Mouse (Mus musculus): Measurements from ENCODE around the gene Wdr90. TPM values are rescaled to one million over a fixed set of nuclear protein-coding genes. Genes with fewer than 3 reads are reported as not detected.

Gene Wdr90
- polyA plus RNA-seq, 1 experiment from 2014 or later: 15.1 TPM

- Histone ChIP-seq H3K9ac (peak overlapping the region; percentile 93), H3K27me3 (replicated peaks) (no peaks in the 10 kb centered on the region), H3K36me3 (peaks cover 22% of the 10 kb centered on the region), H3K9me3 (no peaks in the 10 kb centered on the region), H3K4me2 (peak overlapping the region; percentile 77), H3K27ac (replicated peaks) (peak overlapping the region; percentile 93), H3K4me1 (peaks cover 31% of the 10 kb centered on the region), H3K4me3 (peak overlapping the region; percentile 76)
- WGBS: under 1% methylated on average over 42 of the region's 42 CpGs
- no peak; the same call in 1 of the 2 replicates for ATAC-seq (ENCODE audit: extremely low read depth, insufficient number of reproducible peaks, low FRiP score, low TSS enrichment)
Observed at GRCm38 (mm10) chr17:25867836-25868600, 6.7 kb upstream of the Wdr90 start.

- no peaks in the 10 kb centered on the region for H3K27me3 ChIP-seq (replicated peaks)
- H3K9me3 ChIP-seq: no peaks in the 10 kb centered on the region
- H3K9ac ChIP-seq: peak overlapping the region; percentile 93
- peak overlapping the region; percentile 76 for H3K4me3 ChIP-seq
- H3K4me1 ChIP-seq: peaks cover 31% of the 10 kb centered on the region
- no peak for ATAC-seq (ENCODE audit: extremely low read depth, insufficient number of reproducible peaks, low FRiP score, low TSS enrichment)
- H3K27ac ChIP-seq (replicated peaks): peak overlapping the region; percentile 93
- peak overlapping the region; percentile 77 for H3K4me2 ChIP-seq
- H3K36me3 ChIP-seq: peaks cover 28% of the 10 kb centered on the region
- WGBS: 12% methylated on average over 7 of the region's 7 CpGs
Observed at GRCm38 (mm10) chr17:25867509-25867835, 6.2 kb upstream of the Wdr90 start.

- Histone ChIP-seq H3K9ac (peak overlapping the region; percentile 93; the same call in 1 of the 2 replicates), H3K4me3 (peak overlapping the region; percentile 76), H3K27me3 (replicated peaks) (no peaks in the 10 kb centered on the region), H3K9me3 (no peaks in the 10 kb centered on the region), H3K4me1 (peaks cover 39% of the 10 kb centered on the region), H3K4me2 (peak overlapping the region; percentile 77), H3K27ac (replicated peaks) (no peak overlapping the region), H3K36me3 (peaks cover 28% of the 10 kb centered on the region)
- WGBS: 95% methylated on average over 3 of the region's 3 CpGs
- ATAC-seq (ENCODE audit: extremely low read depth, insufficient number of reproducible peaks, low FRiP score, low TSS enrichment): no peak
Observed at GRCm38 (mm10) chr17:25866172-25866571, 4.9 kb upstream of the Wdr90 start.

- no peak overlapping the region for H3K4me2 ChIP-seq
- ATAC-seq (ENCODE audit: extremely low read depth, insufficient number of reproducible peaks, low FRiP score, low TSS enrichment): no peak
- H3K27ac ChIP-seq (replicated peaks): no peak overlapping the region
- WGBS: 87% methylated on average over 11 of the region's 11 CpGs
- no peaks in the 10 kb centered on the region for H3K27me3 ChIP-seq (replicated peaks)
- H3K4me3 ChIP-seq: no peak overlapping the region
- H3K4me1 ChIP-seq: peaks cover 47% of the 10 kb centered on the region
- no peaks in the 10 kb centered on the region for H3K9me3 ChIP-seq
- H3K9ac ChIP-seq: 0 out of 2 replicates have a peak overlapping the region, but pooled peaks have one; percentile 1
- H3K36me3 ChIP-seq: peaks cover 28% of the 10 kb centered on the region
Observed at GRCm38 (mm10) chr17:25865288-25865687, 4.0 kb upstream of the Wdr90 start.

GRCm38 (mm10) chr17:25864311-25864710 is 3.0 kb upstream of the Wdr90 start:
- Histone ChIP-seq H3K4me1 (peaks cover 47% of the 10 kb centered on the region), H3K9me3 (no peaks in the 10 kb centered on the region), H3K4me2 (no peak overlapping the region), H3K36me3 (peaks cover 28% of the 10 kb centered on the region), H3K9ac (no peak overlapping the region), H3K27me3 (replicated peaks) (no peaks in the 10 kb centered on the region), H3K4me3 (no peak overlapping the region), H3K27ac (replicated peaks) (no peak overlapping the region)
- ATAC-seq (ENCODE audit: extremely low read depth, insufficient number of reproducible peaks, low FRiP score, low TSS enrichment): no peak
- 89% methylated on average over 14 of the region's 14 CpGs for WGBS

- Histone ChIP-seq H3K4me3 (no peak overlapping the region), H3K4me1 (peaks cover 42% of the 10 kb centered on the region)
- WGBS: 89% methylated on average over 6 of the region's 6 CpGs
Observed at GRCm38 (mm10) chr17:25863681-25864080, 2.4 kb upstream of the Wdr90 start.

GRCm38 (mm10) chr17:25861704-25862612 is 657 bp upstream of the Wdr90 start:
- Histone ChIP-seq H3K4me1 (peaks cover 29% of the 10 kb centered on the region), H3K9ac (peak overlapping the region; percentile 89), H3K36me3 (peaks cover 31% of the 10 kb centered on the region), H3K4me3 (peak overlapping the region; percentile 74), H3K4me2 (peak overlapping the region; percentile 94), H3K9me3 (no peaks in the 10 kb centered on the region), H3K27ac (replicated peaks) (peak overlapping the region; percentile 75), H3K27me3 (replicated peaks) (no peaks in the 10 kb centered on the region)
- WGBS: 10% methylated on average over 6 of the region's 6 CpGs
- ATAC-seq (ENCODE audit: extremely low read depth, insufficient number of reproducible peaks, low FRiP score, low TSS enrichment): no peak

More at GRCm38 (mm10) chr17:25863681-25864080, 2.4 kb upstream of the Wdr90 start:
- Histone ChIP-seq H3K9ac (no peak overlapping the region), H3K27me3 (replicated peaks) (no peaks in the 10 kb centered on the region), H3K9me3 (no peaks in the 10 kb centered on the region), H3K27ac (replicated peaks) (no peak overlapping the region), H3K4me2 (no peak overlapping the region), H3K36me3 (peaks cover 28% of the 10 kb centered on the region)
- ATAC-seq (ENCODE audit: extremely low read depth, insufficient number of reproducible peaks, low FRiP score, low TSS enrichment): no peak

GRCm38 (mm10) chr17:25860229-25860628 is 1.1 kb downstream of the Wdr90 start:
- ATAC-seq (ENCODE audit: extremely low read depth, insufficient number of reproducible peaks, low FRiP score, low TSS enrichment): no peak
- Histone ChIP-seq H3K27ac (replicated peaks) (no peak overlapping the region), H3K4me1 (peaks cover 16% of the 10 kb centered on the region), H3K9me3 (no peaks in the 10 kb centered on the region), H3K27me3 (replicated peaks) (no peaks in the 10 kb centered on the region), H3K9ac (peak overlapping the region; percentile 89), H3K4me3 (peak overlapping the region; percentile 74; the same call in 1 of the 2 replicates), H3K4me2 (peak overlapping the region; percentile 94), H3K36me3 (peaks cover 37% of the 10 kb centered on the region)
- 80% methylated on average over 6 of the region's 6 CpGs for WGBS

- peak within 1 kb of the TSS; percentile 84 for H3K4me3 ChIP-seq
- WGBS: 1% methylated on average over 21 of the region's 21 CpGs
- peak; percentile 86; the same call in 1 of the 2 replicates for ATAC-seq (ENCODE audit: extremely low read depth, insufficient number of reproducible peaks, low FRiP score, low TSS enrichment)
- H3K27ac ChIP-seq (replicated peaks): peak within 1 kb of the TSS; percentile 88
- no peaks in the 10 kb centered on the region for H3K9me3 ChIP-seq
- peak within 1 kb of the TSS; percentile 88 for H3K4me2 ChIP-seq
- H3K9ac ChIP-seq: peak within 1 kb of the TSS; percentile 95
- peaks cover 20% of the 10 kb centered on the region for H3K4me1 ChIP-seq
- no peaks in the 10 kb centered on the region for H3K27me3 ChIP-seq (replicated peaks)
- peaks cover 72% of the 10 kb centered on the region for H3K36me3 ChIP-seq
Observed at GRCm38 (mm10) chr17:25844396-25844901, 16.9 kb downstream of the Wdr90 start, which contains the start of gene Rhot2. Rhot2 (minus strand) TSS chr17:25844851.

GRCm38 (mm10) chr17:25843636-25844395 is 17.5 kb downstream of the Wdr90 start:
- peak overlapping the region; percentile 84 for H3K4me3 ChIP-seq
- H3K36me3 ChIP-seq: peaks cover 72% of the 10 kb centered on the region
- peak overlapping the region; percentile 88 for H3K27ac ChIP-seq (replicated peaks)
- H3K9ac ChIP-seq: peak overlapping the region; percentile 95
- H3K4me1 ChIP-seq: peaks cover 22% of the 10 kb centered on the region
- peak overlapping the region; percentile 88 for H3K4me2 ChIP-seq
- ATAC-seq (ENCODE audit: extremely low read depth, insufficient number of reproducible peaks, low FRiP score, low TSS enrichment): peak; percentile 23; the same call in 1 of the 2 replicates
- 1% methylated on average over 32 of the region's 38 CpGs for WGBS
- H3K27me3 ChIP-seq (replicated peaks): no peaks in the 10 kb centered on the region
- no peaks in the 10 kb centered on the region for H3K9me3 ChIP-seq

All from heart, embryonic 13.5 days (tissue).